Mouse (Mus musculus): Measurements from ENCODE around the gene Rps6ka1.

Gene Rps6ka1

DNA sequence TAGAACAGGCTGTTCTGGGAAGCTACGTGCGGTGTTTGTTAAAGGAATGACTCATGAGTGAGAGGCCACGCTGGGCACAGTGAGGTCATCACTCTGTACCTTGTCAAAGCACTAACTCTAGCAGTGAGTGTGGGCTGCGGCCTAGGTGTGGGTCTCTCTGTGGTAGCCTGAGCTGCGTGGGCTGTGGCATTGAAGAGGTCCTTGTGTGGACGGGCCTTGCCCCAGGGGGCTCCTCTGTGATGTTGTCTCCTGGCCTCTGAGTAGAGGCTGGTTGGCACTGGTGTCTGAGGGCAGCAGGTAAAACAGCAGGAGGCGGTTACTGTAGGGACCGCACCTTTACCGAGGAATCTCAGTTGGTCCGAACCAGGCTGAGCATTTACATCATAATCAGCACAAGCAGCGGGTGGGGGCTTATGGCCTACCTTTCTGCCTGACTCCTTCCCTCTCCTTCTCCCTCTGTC, 9.9 kb upstream of the Rps6ka1 start:
- no peak for DNase-seq (ENCODE audit: low read depth, low spot score)

DNA sequence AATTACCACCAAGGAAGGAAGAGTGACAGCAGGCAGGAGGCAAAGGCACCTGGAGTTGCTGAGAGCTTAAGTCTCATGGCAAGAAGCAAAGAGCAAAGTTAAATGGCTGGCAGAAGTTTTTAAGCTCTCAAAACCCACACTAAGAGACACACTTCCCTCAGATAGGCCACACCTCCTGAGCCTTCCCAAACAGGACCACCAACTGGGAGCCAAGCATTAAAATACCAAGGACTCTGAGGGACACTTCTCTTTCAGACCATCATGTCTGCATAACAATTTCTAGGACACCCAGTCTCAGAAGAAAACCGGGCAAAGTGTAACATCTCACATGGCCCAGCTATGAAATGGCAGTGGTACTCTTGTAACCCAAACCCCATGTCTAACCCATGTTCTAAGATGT, 9.4 kb upstream of the Rps6ka1 start:
- no peak for DNase-seq (ENCODE audit: low read depth, low spot score)

DNA sequence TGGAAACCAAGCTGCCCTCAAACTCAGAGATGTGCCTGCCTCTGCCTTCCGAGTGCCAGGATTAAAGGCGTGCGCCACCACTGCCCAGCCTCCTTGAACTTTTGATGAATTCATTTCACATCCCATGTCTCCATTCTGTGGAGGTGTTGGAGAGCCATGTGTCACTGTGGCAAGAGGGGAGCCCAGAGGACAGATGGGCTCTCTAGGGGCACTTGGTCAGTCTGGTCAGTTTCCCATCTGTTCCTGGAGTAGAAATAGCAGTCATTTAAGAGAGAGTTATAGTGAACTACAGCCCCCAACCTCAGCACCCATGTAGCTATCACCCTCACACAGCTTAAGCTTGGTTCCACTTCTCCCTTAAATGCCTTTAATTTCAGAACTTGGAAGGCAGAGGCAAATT, 8.4 kb upstream of the Rps6ka1 start:
- no peak for DNase-seq (ENCODE audit: low read depth, low spot score)

DNA sequence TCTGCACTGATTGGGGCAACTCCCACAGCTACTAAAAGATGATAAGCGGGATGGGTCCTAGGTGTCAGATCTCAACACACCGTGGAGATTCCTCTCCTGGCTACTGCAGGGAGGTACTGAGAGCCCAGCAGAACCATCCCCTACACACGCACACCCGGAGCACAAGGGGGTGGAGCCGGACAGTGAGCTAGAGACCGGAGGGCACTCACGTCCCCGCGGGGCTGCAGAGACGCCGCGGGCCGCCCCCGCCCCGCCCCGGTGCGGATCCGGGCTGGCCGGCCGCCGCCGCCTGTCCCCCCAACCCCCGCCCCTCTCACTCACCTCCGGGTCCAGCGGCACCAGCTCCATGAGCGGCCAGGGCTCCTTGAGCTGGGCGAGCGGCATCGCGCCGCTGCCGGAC, 348 bp downstream of the Rps6ka1 start:
- DNase-seq (ENCODE audit: low read depth, low spot score) = no peak

DNA sequence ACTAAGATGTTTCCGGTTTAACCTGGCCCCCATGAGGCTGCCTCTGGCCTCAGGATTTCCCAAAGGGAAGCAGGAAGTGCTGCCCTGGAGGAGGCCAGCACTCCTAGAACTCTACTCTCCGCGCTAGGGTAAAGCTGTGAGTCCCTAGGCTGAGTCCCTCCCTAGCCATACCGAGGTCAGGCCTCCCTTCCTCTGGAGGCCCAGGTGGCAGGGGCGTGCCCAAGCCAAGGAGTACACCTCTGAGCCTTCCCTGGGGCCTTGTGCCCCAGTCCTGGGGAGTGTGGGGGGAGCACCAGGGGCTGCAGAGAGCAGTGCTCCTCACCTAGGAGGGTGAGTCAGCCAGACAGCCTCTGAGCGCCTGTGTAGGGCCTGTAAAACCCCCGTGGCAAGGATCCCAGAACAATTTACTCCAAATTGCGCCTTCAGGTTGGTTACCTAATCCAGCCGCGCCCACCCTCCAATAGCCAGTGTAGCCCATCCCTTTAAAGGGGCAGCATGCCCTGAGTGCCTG, 1.6 kb downstream of the Rps6ka1 start:
- no peak for DNase-seq (ENCODE audit: low read depth, low spot score)

DNA sequence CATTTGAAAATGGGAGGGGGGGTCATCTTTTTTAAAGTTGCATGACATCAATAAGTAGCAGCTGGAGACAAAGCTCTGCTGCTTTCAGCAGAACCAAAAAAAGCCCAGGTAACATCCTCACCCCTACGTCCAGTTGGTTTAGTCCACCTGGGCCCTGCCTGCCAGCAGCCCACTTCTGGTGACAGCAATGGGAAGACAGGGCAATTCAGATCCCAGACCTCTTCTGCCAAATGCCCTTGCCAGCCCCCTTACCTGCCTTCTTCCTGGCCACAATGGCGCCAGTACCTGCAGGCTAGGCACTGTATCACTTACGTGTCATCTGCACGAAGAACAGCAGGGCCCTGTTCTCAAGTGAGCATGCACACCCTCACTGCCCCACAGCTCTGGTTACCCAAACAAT, 2.3 kb downstream of the Rps6ka1 start:
- no peak for DNase-seq (ENCODE audit: low read depth, low spot score)

DNA sequence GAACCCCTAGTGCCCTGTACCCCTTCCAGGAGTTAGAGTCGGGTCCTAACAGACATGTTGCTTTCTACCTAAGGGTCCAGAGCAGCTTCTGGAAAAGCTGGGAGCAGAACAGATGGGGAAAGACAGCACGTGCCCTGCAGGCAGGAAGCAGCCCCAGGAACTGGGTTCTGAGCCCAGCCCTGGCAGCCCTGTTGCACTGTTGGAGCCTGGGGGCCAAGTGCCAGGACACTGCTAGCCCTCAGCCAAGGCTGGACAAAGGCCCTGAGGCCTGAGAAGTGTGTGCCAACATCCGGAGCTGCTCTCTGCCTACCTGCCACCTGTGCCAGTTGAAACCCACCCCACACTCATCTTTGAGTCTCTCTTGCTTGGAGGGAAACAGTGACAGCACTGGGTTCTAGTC, 2.7 kb downstream of the Rps6ka1 start:
- DNase-seq (ENCODE audit: low read depth, low spot score) = no peak

DNA sequence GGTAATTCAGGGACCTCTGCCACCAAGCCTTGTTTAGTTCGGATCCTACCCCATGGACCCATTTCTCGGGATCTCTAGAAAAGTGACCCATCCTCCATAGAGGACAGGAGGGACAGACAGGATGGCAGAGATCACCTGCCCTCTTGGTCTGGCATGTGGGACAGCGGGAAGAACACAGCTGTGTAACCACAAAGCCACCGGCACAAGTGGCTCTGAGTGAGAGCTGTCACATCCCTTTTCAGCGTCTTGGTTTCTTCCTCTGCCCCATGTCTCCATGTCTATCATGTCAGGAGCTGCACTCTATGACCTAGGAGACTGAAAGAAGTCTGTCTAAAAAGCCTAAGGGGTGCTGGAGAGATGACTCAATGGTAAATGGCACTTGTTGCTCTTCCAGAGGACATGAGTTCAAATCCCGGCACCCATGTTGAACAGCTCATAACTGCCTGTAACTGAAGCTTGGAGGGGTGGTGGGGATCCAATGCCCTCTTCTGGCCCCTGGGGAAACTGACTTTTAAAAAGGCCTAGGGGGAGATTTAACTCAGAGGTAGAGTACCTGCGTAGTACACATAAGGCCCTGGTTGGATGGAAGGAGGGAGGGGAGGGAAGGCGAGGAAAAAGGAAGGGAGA, 3.4 kb downstream of the Rps6ka1 start:
- DNase-seq (ENCODE audit: low read depth, low spot score) = no peak

DNA sequence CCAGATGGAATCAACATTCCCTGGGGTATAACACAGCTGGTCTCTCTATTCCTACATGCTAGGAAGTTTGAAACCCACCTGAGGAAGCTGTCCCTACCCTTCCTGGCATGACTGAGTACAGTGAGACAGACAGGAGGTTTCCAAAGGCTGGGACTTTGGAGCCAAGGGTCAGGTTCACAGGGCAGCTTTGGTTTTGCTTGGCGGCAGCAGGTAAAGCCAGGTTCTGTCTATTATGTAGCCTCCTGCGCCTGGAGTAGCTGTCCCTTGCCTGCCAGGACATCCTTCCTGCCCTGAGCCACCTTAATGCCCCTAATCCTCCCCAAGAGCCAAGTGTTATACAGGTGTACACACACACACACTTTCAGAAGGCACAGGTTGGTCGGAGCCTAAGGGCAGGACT, 5.7 kb downstream of the Rps6ka1 start:
- DNase-seq (ENCODE audit: low read depth, low spot score) = no peak

DNA sequence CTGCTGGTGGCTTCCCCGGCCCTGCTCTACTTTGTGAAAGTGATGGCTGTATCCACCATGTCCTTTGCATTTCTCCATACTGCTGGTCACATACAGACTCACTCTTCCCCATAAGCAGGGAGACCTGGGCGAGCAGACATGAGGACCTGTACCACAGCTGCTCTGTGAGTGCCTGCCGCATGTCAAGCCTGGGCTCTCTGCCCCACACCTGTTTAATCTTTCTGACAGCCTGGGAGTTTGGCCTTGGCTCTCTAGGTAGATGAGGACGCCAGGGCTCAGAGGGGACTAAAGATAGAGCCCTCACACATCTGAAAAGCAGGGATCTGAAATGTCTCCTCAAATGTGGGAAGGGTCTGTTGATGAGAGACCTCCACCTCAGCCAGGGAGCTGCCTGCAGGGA, 6.2 kb downstream of the Rps6ka1 start:
- no peak for DNase-seq (ENCODE audit: low read depth, low spot score)

DNA sequence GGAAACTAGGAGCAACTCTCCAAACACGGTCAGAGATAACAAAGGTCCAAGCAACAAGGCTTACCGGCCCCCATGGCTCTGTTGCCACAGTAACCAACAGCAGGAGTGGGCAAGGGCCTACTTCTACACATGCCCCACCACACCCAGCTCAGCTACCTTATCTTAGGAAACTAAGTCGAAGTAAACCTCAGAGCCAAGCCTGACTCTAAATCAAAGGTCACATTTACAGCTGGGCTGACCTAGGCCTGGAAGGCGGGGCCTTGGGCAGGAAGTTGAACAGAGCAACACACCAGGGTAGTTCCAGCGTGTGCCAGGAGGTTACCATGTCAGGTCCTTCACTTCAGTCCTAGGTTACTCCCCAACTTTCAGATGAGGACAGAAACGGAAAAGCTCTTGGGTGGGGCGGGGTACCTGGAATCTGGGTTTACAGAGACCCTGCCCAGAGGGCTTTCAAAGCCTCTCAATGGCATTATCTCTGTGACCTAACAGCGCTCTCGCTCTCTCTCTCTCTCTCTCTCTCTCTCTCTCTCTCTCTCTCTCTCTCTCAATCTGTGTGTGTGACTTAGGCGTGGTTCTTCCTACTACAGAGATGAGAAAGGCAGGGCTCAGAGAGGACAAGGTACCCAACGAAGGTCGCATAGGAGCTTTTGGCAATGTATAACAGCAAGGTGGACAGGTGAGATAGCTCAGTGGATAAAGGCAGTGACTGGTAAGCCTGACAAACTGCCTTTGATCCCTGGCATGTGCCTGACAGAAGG, 8.3 kb downstream of the Rps6ka1 start:
- DNase-seq (ENCODE audit: low read depth, low spot score) = no peak

DNA sequence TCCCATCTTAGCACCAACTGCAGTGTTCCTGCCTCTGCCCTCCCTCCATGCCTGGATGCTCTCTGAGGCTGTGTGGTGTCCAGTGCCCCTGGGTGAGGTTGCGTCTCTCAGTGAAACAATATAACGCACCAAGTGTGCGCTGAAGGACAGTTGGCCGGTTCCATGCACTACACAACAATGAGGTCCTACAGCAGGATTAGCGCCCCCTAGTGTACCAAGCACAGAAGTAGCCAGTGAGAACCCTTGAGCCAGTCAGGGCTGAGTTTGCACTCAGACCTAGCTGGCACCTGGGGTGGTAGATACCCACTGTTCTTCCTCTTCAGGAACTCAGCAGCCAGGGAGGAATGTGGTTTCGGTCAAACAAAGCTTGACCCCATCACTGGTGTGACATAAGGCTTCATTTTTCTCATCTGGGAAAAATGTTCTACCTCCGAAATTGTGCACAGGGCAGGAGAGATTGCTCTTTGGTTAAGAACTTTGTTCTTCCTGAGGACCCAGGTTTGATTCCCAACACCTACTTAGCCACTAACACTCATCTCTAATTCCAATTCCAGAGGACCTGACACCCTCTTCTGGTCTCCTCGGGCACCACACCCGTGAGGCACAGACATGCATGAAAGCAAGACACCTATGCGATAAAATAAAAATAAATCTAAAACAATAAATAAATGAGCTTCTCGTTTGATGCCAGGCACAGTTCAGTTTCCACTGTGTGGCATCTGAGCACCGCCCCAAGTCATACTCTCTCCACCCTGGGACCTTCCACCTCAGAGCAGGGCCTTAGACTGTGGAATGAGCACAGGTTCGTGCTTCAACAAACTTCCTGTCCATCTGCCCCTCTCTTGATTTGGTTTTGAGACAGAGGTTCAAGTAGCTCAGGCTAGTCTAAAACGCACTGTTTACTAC, 9.5 kb downstream of the Rps6ka1 start:
- peak; percentile 40 for DNase-seq (ENCODE audit: low read depth, low spot score)

DNA sequence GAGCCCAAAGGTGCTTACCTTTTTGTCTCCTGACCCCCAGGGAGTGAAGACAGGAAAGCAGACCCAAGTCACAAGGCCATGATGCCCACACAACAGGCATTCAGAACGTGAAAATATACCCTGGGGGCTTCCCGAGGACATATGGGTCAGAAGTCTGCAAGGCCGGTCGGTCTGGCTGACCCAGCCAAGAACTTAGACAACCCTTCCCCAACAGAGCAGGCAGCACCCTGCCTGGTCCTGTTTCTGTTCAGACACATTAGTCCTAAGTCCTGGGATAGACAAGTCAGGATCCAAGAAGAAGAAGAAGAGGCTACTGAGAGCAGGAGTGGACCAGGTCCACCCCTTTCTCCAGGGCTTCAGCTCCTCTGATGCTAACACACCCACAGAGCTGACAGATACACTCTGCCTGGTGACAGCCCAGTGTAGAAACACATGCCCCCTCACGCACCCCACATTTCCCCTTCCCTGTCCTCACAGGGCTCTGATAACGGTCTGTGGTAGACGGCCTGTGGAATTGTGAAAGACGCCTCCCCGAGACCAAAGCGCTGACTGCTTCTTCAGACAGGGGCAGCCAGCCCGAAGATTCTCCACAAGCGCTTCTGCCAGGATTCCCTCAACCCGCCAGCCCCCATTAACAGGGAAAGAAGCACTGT, 12.6 kb downstream of the Rps6ka1 start:
- DNase-seq (ENCODE audit: low read depth, low spot score) = no peak

DNA sequence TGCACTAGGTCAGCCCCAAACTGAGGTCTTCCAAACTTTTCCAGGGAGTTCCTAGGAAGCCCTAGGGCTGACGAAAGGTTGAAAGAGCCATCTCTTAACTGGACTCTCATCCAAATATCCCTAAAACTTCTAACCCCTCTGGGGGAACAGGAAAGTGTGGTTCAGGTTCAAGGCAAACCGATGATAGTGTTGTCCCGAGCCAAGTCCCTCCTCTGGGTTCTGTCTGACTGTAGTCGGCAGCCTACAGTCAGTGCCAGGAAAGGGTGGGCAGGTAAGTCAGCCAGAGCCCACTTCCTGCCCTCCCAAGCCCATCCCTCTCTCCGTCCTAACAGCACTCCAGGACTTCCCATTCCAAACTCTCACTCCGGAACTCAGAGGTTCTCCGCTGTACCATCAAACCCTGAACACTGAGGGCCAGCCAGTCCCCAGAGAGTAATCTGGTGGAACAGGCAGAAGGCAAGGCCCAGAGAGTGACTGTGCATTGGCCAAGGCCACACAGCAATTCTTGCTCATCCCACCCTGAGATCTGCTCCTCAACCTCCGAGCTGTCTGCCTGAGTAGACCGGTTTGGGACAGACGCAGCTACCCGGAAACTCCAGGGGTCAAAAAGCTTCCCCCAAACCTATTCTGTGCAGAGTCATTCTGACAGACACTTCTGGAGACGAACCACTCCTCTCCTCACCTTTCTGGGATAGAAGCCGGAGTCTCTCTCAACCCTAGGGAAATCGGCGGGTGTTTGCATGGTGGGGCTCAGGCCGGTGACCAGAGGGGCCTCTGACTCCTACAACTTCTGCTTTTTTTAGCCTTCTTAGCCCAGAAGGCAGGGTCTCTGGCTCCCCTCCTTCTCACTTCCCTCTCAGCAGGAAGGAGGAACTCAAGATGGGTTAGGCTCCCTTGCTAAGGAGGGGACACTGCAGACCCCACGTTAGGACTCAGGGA, 13.4 kb downstream of the Rps6ka1 start:
- no peak for DNase-seq (ENCODE audit: low read depth, low spot score)

DNA sequence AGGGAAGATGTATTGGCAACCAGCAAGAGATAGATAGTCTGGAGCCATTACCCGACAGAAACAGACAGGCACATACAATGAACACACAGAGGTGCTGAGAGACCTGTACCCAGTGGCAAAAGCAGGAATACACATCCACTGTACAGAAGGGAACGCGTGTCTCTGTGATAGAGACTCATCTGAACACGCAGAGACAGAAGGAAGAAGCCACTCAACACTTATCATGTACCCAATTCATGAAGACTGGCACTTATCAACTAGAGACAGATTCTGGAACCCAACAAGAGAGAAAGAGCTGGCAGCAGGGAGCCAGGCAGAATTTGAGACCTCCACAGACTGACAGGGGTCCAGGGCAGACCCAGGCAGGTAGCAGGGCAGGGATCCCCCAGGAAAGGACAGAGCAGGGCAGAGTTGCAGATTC, 14.2 kb downstream of the Rps6ka1 start:
- DNase-seq (ENCODE audit: low read depth, low spot score) = no peak

DNA sequence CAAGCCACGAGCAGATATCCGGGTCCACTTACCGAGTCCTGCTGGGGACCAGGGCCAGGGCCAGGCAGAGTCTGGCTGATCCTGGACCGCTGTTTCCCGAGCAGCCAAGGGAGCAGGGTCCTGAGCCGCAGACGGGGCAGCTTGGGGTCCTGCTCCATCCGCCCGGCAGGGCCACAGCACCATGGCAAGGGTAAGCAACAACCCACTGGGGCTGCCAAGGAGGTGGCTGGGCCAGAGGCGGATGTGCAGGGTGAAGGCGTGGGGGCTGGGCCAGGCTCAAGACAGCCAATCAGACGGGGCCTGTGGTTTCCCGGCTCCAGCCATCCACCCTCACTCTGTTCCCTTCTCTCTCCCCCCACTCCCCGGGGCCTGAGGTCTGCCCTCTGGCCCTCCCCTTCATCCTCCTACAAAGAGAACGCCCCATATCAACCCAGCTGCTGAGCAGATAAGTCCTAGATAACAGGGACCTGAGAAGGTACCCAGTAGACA, 14.7 kb downstream of the Rps6ka1 start:
- DNase-seq (ENCODE audit: low read depth, low spot score) = no peak

DNA sequence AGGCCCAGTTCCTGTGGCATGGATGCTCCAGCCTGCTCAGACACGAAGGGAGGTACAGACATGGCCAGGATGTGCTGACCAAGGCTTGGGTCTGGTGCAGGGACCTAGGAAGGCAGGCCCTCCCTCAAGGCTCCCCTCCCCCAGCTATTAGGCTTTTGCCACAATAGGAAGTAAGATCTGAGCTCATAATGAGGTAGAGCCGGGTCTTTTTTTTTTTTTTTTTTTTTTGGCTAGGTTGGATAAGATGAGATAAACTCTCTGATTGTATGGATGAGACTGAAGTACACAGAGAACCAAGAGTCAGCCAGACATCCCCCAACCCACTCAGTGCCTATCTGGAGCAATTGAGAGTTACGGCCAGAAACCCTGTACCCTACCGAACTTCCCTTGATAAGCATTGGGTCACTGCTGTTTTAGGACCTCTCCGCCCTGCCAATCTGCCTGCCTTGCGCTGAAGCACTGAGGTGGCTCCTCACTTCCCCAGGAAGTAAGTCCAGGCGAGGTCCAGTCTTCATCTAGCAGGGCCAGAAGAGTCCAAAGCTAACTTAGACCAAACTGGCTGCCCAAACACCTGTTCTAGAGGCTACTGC, 15.3 kb downstream of the Rps6ka1 start:
- DNase-seq (ENCODE audit: low read depth, low spot score) = no peak

DNA sequence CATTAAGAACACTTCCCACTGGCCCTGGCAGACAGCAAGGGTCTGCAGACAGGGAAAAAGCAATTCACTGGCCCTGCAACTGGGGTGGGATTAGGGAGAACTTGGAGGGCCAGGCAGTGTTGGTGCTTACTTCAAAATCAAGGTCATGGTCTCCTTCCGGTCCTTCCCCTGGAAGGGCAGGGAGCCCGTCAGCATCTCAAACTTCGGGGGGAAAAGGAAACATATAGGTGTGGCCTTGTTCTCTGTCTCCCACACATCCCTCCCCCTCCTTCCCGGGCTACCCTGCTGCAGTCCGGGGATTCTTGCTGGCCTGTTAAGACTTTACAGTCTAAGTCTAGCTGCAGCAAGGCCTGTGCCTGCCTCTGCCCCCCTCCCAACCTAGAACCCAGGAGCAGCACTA, 22.4 kb downstream of the Rps6ka1 start:
- no peak for DNase-seq (ENCODE audit: low read depth, low spot score)

DNA sequence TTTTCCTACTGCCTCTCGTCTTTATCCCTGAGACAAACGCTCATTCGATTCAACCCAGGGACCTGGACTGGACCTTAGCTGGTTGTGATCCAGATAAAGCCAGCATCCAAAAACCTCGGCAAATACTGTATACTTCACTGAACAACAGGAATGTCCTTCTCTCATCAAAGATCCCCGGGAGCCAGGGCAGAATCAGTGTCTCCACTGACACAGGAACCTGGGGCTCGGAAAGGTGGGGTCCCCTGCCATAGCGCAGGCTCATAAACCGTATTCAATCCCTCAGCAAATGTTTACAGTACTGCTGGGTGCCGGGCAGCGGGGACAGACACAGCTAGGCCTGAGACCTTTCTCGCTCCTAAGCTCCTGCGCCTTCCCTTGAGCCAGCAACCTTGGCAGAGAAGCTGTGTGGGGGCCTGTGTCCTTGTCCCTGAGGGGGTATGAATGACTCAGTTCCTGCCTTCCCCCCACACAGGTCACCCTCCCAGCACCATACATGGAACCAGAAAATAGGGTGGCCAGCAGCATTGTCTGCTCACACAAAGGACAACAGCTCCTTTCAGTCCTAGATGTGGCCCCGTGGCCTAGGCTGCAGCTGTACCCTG, 23.1 kb downstream of the Rps6ka1 start:
- DNase-seq (ENCODE audit: low read depth, low spot score) = no peak

All from c-Kit-negative CD71-positive TER-119-positive erythroid progenitor cells, embryonic 14.5 days (primary cell).